Mouse (Mus musculus): ENCODE results near the gene Svbp. TPM values are rescaled to one million over a fixed set of nuclear protein-coding genes. Genes with fewer than 3 reads are reported as not detected.

Gene Svbp
- polyA plus RNA-seq, 1 experiment from 2014 or later = 164 TPM

DNA sequence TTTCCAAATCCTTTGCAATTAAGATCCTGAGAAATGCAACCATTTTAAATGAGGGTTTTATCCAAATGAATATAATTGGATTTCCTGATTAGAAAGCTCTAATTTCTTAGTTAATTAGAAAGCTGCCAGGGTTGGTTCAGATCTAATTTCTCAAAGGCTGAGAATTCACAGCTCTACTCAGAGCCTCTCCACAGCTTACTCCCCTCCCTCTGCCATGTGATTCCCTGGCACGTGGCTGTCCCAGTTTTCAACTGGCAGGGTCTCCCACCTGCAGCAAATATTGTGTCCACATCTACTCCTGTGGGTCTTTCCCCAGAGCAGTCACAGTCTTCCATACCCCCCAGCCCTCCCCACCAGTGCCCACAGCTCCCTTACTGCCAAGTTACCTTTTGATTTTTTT, 11.6 kb upstream of the Svbp start:
- no peak for ATAC-seq (ENCODE audit: insufficient number of reproducible peaks, low FRiP score, low TSS enrichment, low read depth)
- Histone ChIP-seq H3K4me2 (ENCODE audit: low read depth, severe bottlenecking) (no peak overlapping the region), H3K27ac (replicated peaks; ENCODE audit: low read depth, low read length) (no peak overlapping the region), H3K27me3 (ENCODE audit: control insufficient read depth, insufficient read depth, low read length) (no peaks in the 10 kb centered on the region), H3K4me1 (ENCODE audit: control insufficient read depth, insufficient read depth, low read length) (no peaks in the 10 kb centered on the region), H3K9me3 (ENCODE audit: control insufficient read depth, low read length) (no peaks in the 10 kb centered on the region), H3K4me3 (ENCODE audit: low read depth, low read length) (no peak overlapping the region), H3K36me3 (ENCODE audit: control insufficient read depth, insufficient read depth, low read length) (no peaks in the 10 kb centered on the region), H3K9ac (ENCODE audit: low read length) (no peak overlapping the region)
- no peak for DNase-seq (ENCODE audit: low spot score)
- 64% methylated on average over 1 of the region's 1 CpGs for WGBS

DNA sequence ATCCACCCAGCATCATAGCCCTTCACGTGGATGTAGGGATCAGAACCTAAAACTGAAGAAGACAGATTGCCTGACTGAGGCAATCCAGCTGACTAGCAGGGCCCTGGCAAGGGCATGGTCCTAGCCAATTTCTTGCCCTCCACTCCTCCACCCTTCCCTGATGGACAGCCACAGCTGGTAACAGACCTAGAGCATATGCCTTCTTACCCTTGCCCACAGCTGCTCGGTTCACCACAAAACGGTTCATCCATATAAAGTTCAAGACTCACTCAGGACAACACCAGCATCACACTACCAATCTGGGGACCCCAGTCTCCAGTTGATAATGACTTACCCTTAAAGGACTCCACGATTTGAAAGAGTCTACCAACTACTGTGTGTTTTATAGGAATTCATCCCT, 9.3 kb upstream of the Svbp start:
- no peaks in the 10 kb centered on the region for H3K4me1 ChIP-seq (ENCODE audit: control insufficient read depth, insufficient read depth, low read length)
- no peak overlapping the region for H3K4me2 ChIP-seq (ENCODE audit: low read depth, severe bottlenecking)
- H3K4me3 ChIP-seq (ENCODE audit: low read depth, low read length) = no peak overlapping the region
- DNase-seq (ENCODE audit: low spot score) (no peak), ATAC-seq (ENCODE audit: insufficient number of reproducible peaks, low FRiP score, low TSS enrichment, low read depth) (no peak)
- no peak overlapping the region for H3K27ac ChIP-seq (replicated peaks; ENCODE audit: low read depth, low read length)
- no peaks in the 10 kb centered on the region for H3K9me3 ChIP-seq (ENCODE audit: control insufficient read depth, low read length)
- 78% methylated on average over 4 of the region's 4 CpGs for WGBS
- H3K36me3 ChIP-seq (ENCODE audit: control insufficient read depth, insufficient read depth, low read length) = no peaks in the 10 kb centered on the region
- no peak overlapping the region for H3K9ac ChIP-seq (ENCODE audit: low read length)
- no peaks in the 10 kb centered on the region for H3K27me3 ChIP-seq (ENCODE audit: control insufficient read depth, insufficient read depth, low read length)

GRCm38 (mm10) chr4:119188060-119188785, 6.9 kb upstream of the Svbp start:
- no peak overlapping the region for H3K27ac ChIP-seq (replicated peaks; ENCODE audit: low read depth, low read length)
- WGBS = 58% methylated on average over 11 of the region's 11 CpGs
- no peak overlapping the region for H3K4me3 ChIP-seq (ENCODE audit: low read depth, low read length)

DNA sequence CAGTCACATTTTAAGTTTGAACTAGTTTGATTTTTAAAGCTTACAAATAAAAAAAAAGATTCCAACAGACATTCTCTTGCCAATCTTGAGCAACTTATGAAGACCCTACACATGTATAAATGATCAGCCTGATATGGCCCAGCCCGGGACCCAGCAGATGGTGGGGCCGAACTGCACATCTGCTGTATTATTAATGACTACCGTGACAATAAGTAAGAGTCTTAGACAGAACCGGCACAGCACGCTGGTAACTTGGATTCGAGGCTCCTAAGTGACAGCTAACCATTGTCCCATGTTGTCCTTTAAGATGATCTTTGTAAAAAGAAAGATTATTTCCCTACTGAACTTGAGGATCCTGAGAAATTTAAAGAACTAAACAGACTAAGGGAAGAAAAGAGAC, 5.7 kb upstream of the Svbp start:
- Histone ChIP-seq H3K9ac (ENCODE audit: low read length) (no peak overlapping the region), H3K36me3 (ENCODE audit: control insufficient read depth, insufficient read depth, low read length) (no peaks in the 10 kb centered on the region), H3K4me3 (ENCODE audit: low read depth, low read length) (no peak overlapping the region), H3K4me2 (ENCODE audit: low read depth, severe bottlenecking) (no peak overlapping the region), H3K27me3 (ENCODE audit: control insufficient read depth, insufficient read depth, low read length) (no peaks in the 10 kb centered on the region), H3K9me3 (ENCODE audit: control insufficient read depth, low read length) (no peaks in the 10 kb centered on the region), H3K27ac (replicated peaks; ENCODE audit: low read depth, low read length) (no peak overlapping the region), H3K4me1 (ENCODE audit: control insufficient read depth, insufficient read depth, low read length) (no peaks in the 10 kb centered on the region)
- no peak for ATAC-seq (ENCODE audit: insufficient number of reproducible peaks, low FRiP score, low TSS enrichment, low read depth)
- no peak for DNase-seq (ENCODE audit: low spot score)
- WGBS = 82% methylated on average over 6 of the region's 6 CpGs

More at GRCm38 (mm10) chr4:119188060-119188785, 6.9 kb upstream of the Svbp start:
- Histone ChIP-seq H3K4me1 (ENCODE audit: control insufficient read depth, insufficient read depth, low read length) (no peaks in the 10 kb centered on the region), H3K9me3 (ENCODE audit: control insufficient read depth, low read length) (no peaks in the 10 kb centered on the region), H3K9ac (ENCODE audit: low read length) (no peak overlapping the region), H3K27me3 (ENCODE audit: control insufficient read depth, insufficient read depth, low read length) (no peaks in the 10 kb centered on the region), H3K36me3 (ENCODE audit: control insufficient read depth, insufficient read depth, low read length) (no peaks in the 10 kb centered on the region), H3K4me2 (ENCODE audit: low read depth, severe bottlenecking) (no peak overlapping the region)
- no peak for ATAC-seq (ENCODE audit: insufficient number of reproducible peaks, low FRiP score, low TSS enrichment, low read depth)
- no peak for DNase-seq (ENCODE audit: low spot score)

DNA sequence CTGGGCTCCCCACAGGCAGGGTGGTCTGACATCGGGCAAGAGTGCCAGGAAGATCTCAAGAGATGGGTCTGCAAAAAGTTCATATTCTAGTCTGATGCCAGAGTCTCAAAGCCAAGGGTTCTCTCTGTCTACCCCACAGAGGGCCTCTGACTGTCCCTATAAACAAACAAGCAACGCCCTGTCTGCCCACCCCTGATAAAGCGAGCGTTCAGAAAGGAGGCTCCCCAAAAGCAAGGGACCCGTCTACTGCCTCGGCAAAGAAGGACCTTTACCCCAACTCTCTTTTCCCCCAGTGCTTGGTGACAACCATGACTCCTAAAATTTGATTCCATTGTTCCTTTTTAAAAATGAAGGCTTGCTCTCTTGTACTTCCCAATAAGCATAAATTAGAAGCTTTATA, 5.2 kb upstream of the Svbp start, which contains the start of gene Ermap:
Gene Ermap, minus strand, starts transcription at position 148 of the 400 bp plus-strand sequence.
- Histone ChIP-seq H3K4me3 (ENCODE audit: low read depth, low read length) (no peak within 1 kb of the TSS), H3K27ac (replicated peaks; ENCODE audit: low read depth, low read length) (no peak within 1 kb of the TSS), H3K4me2 (ENCODE audit: low read depth, severe bottlenecking) (no peak within 1 kb of the TSS), H3K4me1 (ENCODE audit: control insufficient read depth, insufficient read depth, low read length) (no peaks in the 10 kb centered on the region), H3K36me3 (ENCODE audit: control insufficient read depth, insufficient read depth, low read length) (no peaks in the 10 kb centered on the region), H3K9me3 (ENCODE audit: control insufficient read depth, low read length) (no peaks in the 10 kb centered on the region), H3K27me3 (ENCODE audit: control insufficient read depth, insufficient read depth, low read length) (no peaks in the 10 kb centered on the region), H3K9ac (ENCODE audit: low read length) (no peak within 1 kb of the TSS)
- DNase-seq (ENCODE audit: low spot score) = no peak
- no peak for ATAC-seq (ENCODE audit: insufficient number of reproducible peaks, low FRiP score, low TSS enrichment, low read depth)
- 68% methylated on average over 6 of the region's 6 CpGs for WGBS

DNA sequence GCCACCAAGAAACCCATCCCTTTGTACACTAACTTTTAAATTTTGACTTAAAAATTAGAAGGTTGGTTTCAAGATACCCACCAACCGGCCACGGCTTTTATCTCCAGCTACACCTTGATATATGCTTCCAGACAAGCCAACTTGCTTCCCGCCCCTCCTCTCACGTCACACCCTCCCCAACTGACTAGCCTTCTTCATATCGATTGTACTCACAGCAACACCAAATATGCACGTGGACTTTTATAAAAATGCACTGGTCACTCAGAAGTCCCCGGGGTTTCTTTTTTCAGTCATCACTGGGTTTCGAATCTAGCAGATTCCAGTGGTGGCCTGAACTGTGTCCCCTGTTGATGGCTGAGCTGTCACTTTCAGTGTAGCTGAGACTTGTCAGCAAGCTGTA, 4.5 kb upstream of the Svbp start:
- Histone ChIP-seq H3K27ac (replicated peaks; ENCODE audit: low read depth, low read length) (no peak overlapping the region), H3K27me3 (ENCODE audit: control insufficient read depth, insufficient read depth, low read length) (no peaks in the 10 kb centered on the region), H3K4me3 (ENCODE audit: low read depth, low read length) (no peak overlapping the region), H3K4me1 (ENCODE audit: control insufficient read depth, insufficient read depth, low read length) (no peaks in the 10 kb centered on the region), H3K9ac (ENCODE audit: low read length) (no peak overlapping the region), H3K36me3 (ENCODE audit: control insufficient read depth, insufficient read depth, low read length) (no peaks in the 10 kb centered on the region), H3K4me2 (ENCODE audit: low read depth, severe bottlenecking) (no peak overlapping the region), H3K9me3 (ENCODE audit: control insufficient read depth, low read length) (no peaks in the 10 kb centered on the region)
- no peak for ATAC-seq (ENCODE audit: insufficient number of reproducible peaks, low FRiP score, low TSS enrichment, low read depth)
- WGBS = 80% methylated on average over 8 of the region's 8 CpGs
- DNase-seq (ENCODE audit: low spot score) = no peak

GRCm38 (mm10) chr4:119191273-119191672, 3.8 kb upstream of the Svbp start:
- no peak overlapping the region for H3K9ac ChIP-seq (ENCODE audit: low read length)
- 71% methylated on average over 3 of the region's 3 CpGs for WGBS
- no peak overlapping the region for H3K27ac ChIP-seq (replicated peaks; ENCODE audit: low read depth, low read length)
- H3K4me2 ChIP-seq (ENCODE audit: low read depth, severe bottlenecking) = no peak overlapping the region
- H3K4me1 ChIP-seq (ENCODE audit: control insufficient read depth, insufficient read depth, low read length) = no peaks in the 10 kb centered on the region
- H3K9me3 ChIP-seq (ENCODE audit: control insufficient read depth, low read length) = no peaks in the 10 kb centered on the region
- H3K36me3 ChIP-seq (ENCODE audit: control insufficient read depth, insufficient read depth, low read length) = no peaks in the 10 kb centered on the region
- ATAC-seq (ENCODE audit: insufficient number of reproducible peaks, low FRiP score, low TSS enrichment, low read depth) (no peak), DNase-seq (ENCODE audit: low spot score) (no peak)
- no peak overlapping the region for H3K4me3 ChIP-seq (ENCODE audit: low read depth, low read length)
- H3K27me3 ChIP-seq (ENCODE audit: control insufficient read depth, insufficient read depth, low read length) = no peaks in the 10 kb centered on the region

DNA sequence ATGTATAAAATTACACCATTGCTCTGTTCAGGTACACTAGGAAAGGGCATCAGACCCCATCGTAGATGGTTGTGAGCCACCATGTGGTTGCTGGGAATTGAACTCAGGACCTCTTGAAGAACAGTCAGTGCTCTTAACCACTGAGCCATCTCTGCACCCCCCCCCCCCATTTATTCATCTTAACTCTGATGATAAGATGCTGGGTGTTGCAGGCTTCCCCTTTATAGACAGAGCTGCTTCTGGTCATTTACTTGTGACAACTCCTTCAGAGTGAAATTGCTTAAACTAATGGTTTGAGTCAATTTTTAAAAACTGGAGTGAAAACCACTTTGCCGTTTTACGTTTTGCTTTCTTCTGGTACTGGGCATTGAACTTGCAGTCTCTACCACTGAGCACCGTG, 2.3 kb upstream of the Svbp start:
- Histone ChIP-seq H3K4me1 (ENCODE audit: control insufficient read depth, insufficient read depth, low read length) (0 out of 2 replicates have a peak, but pooled peaks cover 2% of the 10 kb centered on the region), H3K9me3 (ENCODE audit: control insufficient read depth, low read length) (no peaks in the 10 kb centered on the region), H3K9ac (ENCODE audit: low read length) (no peak overlapping the region), H3K36me3 (ENCODE audit: control insufficient read depth, insufficient read depth, low read length) (no peaks in the 10 kb centered on the region), H3K4me2 (ENCODE audit: low read depth, severe bottlenecking) (no peak overlapping the region), H3K4me3 (ENCODE audit: low read depth, low read length) (no peak overlapping the region), H3K27me3 (ENCODE audit: control insufficient read depth, insufficient read depth, low read length) (no peaks in the 10 kb centered on the region), H3K27ac (replicated peaks; ENCODE audit: low read depth, low read length) (no peak overlapping the region)
- WGBS = 89% methylated on average over 4 of the region's 4 CpGs
- DNase-seq (ENCODE audit: low spot score) (no peak), ATAC-seq (ENCODE audit: insufficient number of reproducible peaks, low FRiP score, low TSS enrichment, low read depth) (no peak)

All from limb, embryonic 11.5 days (tissue).